Mouse (Mus musculus) megakaryocyte, adult 5-6 weeks (primary cell): Measurements from ENCODE around the gene Duoxa2. TPM values are rescaled to one million over a fixed set of nuclear protein-coding genes. Genes with fewer than 3 reads are reported as not detected.
"Not testable (repeated sequence)": the region's sequence is repeated elsewhere in the genome, so short reads cannot be mapped to it uniquely, and the experiment has no call there.

Experiments
- ATAC-seq: 2 replicates; pipeline ENCODE4 v1.8.0; 2016; ENCODE audit warnings: mild to moderate bottlenecking, inconsistent platforms; ENCODE audit not compliant: poor library complexity, severe bottlenecking
- total RNA-seq, 2 experiments: library from RNA; stranded (forward) in 1 of 2; stranded (reverse) in 1 of 2; fragments of 153-499, 151-499 nt in 1 of 2; fragments of 221-1000, 200-1000 nt in 1 of 2; gene quantifications; 2 replicates each; pipeline versions ENCODE4 v1.2.3 to v1.2.4; 2015 to 2017

Gene Duoxa2
- total RNA-seq, 2 experiments from 2014 or later: not detected

DNA sequence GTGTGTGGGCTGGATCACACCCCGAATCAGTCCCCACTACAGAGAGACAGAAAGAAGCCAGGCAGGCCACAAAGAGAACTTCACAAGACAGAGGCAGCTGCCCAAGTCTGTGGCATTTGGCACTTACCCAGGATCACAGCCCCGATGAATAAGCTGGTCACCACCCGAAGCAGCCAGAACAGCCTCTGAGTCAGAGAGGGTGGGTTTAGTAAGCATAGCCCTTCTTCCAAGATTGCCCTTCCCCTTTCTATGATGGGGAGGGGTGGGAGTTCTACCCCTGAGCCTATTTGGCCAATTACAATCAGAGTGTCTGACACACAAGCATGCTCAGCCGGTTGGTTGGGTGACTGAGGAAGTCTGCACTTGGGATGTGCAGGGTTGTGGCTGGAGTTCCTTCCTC, 7.5 kb downstream of the Duoxa2 start:
- ATAC-seq: no peak

DNA sequence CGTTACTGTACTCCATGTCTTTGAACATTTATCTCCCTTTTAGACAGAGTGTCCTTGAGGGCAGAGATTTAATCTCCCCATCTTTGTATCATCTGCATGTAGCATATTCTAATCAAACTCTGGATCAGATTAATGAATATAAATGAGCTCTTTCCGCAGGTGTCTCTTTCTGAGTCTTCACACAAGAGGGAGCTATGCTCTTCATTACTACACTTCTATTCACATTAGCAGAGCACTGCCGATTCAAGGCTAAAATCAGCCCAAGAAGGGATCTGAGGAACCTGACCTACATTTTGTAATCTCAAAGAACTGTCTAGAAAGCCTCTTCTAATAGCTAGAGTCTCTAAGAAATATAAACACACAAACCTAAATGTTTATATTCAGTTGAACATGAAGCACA, 10.9 kb downstream of the Duoxa2 start:
- ATAC-seq: no peak

DNA sequence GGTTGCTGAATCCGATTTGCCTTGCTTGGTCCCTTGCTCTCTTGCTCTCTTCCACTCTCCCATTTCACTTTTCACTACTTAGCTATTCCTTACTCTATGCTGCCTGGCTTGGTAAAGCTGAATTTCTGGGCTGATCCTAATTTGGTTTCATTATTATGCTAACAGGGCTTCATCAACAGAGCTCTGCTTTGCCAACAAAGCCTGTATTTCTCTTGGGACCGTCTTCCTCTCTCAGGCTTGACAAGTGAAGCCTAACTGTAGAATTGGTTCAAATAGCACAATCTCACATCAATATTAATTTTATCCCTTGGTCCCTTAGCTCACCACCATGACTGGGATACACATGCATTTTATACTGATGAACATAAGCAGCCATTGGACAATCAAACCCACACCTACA, 12.9 kb downstream of the Duoxa2 start:
- ATAC-seq: no peak

DNA sequence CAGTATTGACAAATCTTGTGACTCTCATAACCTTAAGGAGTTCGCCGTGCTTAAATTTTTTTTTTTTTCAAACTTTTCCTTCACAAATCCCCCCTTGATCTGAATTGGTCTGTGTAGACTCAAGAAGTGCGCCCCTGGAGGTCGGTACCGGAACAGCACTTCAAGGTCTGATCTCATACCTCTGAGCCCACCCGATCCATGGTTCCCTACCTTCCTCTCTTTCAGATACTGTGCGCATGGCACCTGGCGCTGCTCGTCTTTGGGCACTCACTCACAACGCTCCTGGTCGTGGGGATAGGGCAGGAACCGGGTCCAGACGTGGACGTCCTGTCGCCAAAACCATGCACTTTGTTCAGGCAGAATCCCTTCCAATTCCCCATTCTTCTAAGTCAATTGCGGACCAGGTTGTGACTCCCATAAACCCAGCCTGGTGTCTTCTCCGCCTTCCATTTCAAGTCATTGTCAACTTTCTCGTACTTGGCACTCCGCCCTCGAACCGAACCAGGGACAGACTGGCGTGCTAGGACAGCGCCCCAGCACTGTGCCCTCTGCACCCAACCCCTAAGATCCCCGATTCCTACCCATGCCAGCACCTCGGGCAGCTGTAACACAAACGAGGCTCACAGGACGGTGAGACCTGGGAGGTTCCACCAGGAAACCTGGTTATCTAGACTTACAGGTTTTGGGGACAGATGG, 14.2 kb downstream of the Duoxa2 start:
- ATAC-seq: peak; percentile 82

DNA sequence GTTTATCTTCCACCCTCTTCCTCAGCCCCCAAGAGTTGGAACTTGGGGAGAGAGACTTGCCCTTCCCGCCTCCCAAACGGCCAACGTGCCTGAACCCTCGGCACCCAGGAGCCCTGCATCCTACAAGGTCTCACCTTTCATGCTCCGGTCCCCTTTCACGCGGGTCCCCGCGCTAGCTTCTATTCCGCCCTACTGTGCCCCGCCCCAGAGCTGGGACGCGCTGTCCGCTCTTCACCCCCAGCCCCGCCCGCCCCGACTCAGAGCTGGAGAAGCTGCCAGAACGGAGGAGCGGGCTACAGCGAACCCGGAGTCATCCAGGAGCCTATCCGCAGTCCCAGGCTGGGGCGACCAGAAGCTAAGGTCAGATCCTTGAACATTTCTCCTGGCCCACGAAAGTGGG, 14.8 kb downstream of the Duoxa2 start, which contains the start of gene Duoxa1:
TSS of gene Duoxa1 (minus strand) at position 195 of the 400 bp plus-strand sequence.
- no peak for ATAC-seq

GRCm38 (mm10) chr2:122315372-122315771, 16.7 kb downstream of the Duoxa2 start, which contains the start of gene Duox1:
Gene Duox1 (plus strand): TSS chr2:122315672.
- no peak for ATAC-seq

DNA sequence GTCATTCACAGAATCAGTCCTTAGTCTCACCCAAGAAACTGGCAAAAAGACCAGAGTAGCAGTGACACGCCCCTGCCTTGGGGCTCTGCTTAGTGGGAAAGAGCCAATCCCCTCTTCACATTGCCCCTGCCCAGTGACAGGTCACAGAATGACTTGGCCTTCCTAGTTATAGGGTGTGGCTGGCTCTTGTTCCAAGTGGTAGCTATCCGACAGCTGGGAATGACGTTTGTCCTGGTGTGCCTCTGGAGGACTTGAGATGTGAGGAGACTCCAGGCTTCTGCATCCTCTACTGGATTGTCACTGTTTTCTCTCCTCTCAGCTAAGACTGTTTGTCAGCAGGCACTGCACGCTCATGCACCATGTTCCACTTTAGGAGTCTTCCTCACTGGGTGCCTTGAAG, 18.7 kb downstream of the Duoxa2 start:
- no peak for ATAC-seq

DNA sequence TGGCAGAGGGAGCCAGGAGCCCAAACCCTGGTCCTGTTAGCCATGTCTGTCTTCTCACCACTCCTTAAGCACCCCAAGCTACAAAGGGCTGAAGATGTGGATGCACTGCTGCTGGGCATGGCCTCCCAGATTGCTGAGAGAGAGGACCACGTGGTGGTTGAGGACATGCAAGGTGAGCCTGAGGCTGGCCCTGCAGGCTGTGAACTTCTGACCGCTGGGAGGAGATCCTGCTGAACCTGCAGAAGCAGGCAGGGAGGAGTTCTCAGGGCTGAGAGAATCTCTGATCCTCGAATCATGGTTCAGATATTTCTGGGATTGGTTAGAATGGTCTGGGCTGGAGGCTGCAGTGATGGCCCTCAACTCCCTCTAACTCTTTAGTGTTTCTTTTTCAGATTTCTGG, 25.3 kb downstream of the Duoxa2 start:
- no peak for ATAC-seq

DNA sequence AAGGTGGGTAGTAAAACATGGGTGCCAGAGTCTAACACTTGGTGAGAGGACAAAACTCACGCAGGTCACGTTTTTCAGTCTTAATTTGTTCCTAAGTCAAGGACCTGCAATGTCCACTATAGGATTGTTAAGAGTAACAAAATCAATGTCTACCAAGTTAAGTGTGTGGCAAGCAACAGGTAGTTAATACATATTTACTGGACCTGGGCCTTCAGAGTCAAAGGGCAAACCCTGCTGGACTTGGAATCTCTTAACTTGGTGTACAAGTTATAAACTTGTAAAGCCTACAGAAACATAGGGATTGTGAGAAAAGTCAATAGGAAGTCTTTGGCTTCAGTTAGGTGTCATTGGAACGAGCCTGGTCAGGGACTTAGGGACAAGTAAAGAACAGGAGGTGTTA, 25.9 kb downstream of the Duoxa2 start:
- no peak for ATAC-seq

GRCm38 (mm10) chr2:122325361-122325760, 26.7 kb downstream of the Duoxa2 start:
- ATAC-seq: no peak

- ATAC-seq: no peak
Observed at GRCm38 (mm10) chr2:122327986-122328385, 29.3 kb downstream of the Duoxa2 start.

GRCm38 (mm10) chr2:122330317-122330716, 31.6 kb downstream of the Duoxa2 start:
- not testable (repeated sequence) for ATAC-seq

DNA sequence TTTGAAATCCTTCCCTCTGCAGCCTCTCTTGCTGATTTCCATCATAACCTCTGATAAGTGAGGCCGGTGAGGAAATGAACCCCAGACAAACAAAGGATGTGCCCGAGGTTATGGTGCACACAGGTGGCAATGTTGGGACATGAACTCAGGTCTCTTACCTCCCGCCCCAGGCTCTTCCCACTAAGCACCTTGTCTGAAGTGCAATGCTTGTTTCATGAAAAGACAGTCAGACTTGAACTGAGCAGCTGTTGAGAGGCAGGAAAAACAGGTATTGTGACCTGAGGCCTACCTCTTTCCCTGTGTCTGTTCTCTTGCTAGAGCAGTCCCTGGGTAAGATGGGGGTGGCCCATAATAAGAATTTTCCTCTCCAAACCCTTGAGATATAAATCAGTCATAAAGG, 33.5 kb downstream of the Duoxa2 start:
- no peak for ATAC-seq

- no peak for ATAC-seq
Observed at GRCm38 (mm10) chr2:122334170-122334569, 35.5 kb downstream of the Duoxa2 start.

DNA sequence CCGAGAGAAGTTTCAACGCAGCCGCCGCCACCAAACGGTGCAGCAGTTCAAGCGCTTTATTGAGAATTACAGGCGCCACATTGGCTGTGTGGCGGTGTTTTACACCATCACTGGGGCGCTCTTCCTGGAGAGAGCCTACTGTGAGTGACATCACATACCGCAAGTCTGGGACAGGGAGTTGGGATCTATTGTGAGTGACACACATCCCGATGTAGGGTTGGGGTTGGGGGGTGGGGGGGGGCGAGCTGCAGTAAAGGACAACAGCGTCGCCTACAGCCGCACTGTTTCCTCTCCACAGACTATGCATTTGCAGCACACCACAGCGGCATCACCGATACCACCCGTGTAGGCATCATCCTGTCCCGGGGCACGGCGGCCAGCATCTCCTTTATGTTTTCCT, 38.6 kb downstream of the Duoxa2 start:
- no peak for ATAC-seq

GRCm38 (mm10) chr2:122345106-122345893, 46.6 kb downstream of the Duoxa2 start:
- no peak for ATAC-seq

- not testable (repeated sequence) for ATAC-seq
Observed at GRCm38 (mm10) chr2:122346164-122346563, 47.5 kb downstream of the Duoxa2 start.

GRCm38 (mm10) chr2:122347257-122347656, 48.6 kb downstream of the Duoxa2 start:
- ATAC-seq: no peak

DNA sequence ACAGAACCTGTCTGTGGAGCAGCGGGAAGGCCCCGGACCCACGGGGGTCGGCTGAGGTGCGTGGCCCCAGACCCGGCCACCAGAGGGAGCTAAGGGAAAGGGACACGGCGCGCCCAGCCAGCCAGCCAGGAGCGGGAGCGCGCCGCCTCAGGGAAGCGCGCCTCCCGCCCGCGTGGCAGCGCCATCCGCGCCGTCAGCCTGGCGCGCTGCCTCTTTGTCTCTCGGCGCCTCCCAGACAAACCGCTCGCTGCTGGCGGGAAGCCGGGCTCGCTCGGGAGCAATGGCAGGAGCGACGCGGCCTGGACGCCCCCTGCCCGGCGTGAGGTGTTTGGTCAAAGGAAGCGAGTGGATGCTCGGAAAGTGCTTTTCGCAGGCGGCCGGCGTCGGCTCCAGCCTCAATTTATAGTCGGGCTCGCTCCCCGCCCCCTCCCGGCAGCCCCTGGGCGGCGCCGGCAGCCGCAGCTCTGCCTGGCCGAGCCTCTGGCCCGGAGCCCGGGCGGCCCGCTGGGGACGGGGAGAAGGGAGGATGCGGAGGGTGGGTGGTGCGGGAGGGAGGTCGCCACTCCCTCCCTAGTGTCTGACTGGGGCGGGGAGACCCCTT, 49.9 kb downstream of the Duoxa2 start:
- peak; percentile 95 for ATAC-seq

DNA sequence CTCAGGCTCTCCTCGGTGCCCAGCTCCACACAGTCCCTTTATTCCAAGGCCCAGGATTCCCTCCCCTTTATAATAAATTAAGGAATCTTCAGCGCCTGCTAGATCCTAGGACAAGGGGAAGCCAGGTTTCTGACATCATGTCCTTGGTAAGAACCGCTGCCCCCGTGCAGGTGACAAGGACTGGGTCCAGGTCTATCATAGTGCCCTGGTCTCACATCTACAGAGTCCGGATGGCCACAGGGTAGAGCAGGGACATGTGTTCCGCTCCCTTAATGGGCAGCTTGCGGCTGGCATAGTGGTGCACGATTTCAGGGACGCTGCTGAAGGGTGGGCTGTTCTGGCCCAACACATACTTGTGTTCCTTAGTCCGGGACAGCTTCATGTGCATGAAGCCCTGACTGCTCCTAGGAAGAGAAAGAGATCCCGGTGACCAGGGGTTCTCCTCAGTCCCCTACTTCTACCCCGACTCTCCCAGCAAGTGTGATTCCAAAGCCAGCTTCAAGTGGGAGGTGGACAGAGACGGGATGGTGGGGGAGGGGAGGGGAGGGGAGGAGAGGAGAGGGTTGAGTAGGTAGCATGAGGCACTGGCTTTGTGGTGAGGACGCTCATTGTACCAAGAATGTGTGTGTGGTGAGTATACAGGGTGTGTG, 50.6 kb downstream of the Duoxa2 start:
- ATAC-seq: no peak
